Mouse (Mus musculus) gastrocnemius, adult 2 months (tissue): ENCODE results near the gene Inpp4b. TPM values are rescaled to one million over a fixed set of nuclear protein-coding genes. Genes with fewer than 3 reads are reported as not detected.

ENCODE experiments used
- DNase-seq: peaks from one replicate; pipeline ENCODE4 v3.0.0; 2022
- H3K27ac ChIP-seq: fragments of 200-600 bp; 2 replicates; pipeline ENCODE4 v1.8.1; 2022; ENCODE audit warnings: mild to moderate bottlenecking
- H3K4me3 ChIP-seq: fragments of 200-600 bp; 2 replicates; pipeline ENCODE4 v1.8.1; 2022; ENCODE audit warnings: mild to moderate bottlenecking, moderate library complexity
- CTCF ChIP-seq: fragments of 200-600 bp; IDR thresholded peaks from 2 replicates; pipeline ENCODE4 v1.8.1; 2022; ENCODE audit warnings: antibody characterized with exemption, mild to moderate bottlenecking, moderate library complexity
- intact Hi-C: fragments of 180-260 bp; cut with DNase I; formaldehyde crosslinking; loops from one replicate; pipeline ENCODE4 v1.15.1; 2025
- long read RNA-seq, 2 experiments: library from polyadenylated mRNA; stranded (forward); transcript quantifications; one replicate each; pipeline ENCODE4 v2.0.0; 2021
- total RNA-seq, 2 experiments: library from RNA; stranded (reverse); gene quantifications; 2 replicates each; pipeline ENCODE4 v1.2.3; 2021

The Inpp4b gene
- 10 to 100 TPM; 14.6 to 36.1 TPM for total RNA-seq
- long read RNA-seq, experiment 1, partial matches to known transcripts, result 5 of 13 reads
- long read RNA-seq, experiment 1, other reads (novel, unspliced or antisense), result 8 of 13 reads
- long read RNA-seq, experiment 2, partial matches to known transcripts, result 6 of 12 reads
- long read RNA-seq, experiment 2, other reads (novel, unspliced or antisense), result 6 of 12 reads

DNA sequence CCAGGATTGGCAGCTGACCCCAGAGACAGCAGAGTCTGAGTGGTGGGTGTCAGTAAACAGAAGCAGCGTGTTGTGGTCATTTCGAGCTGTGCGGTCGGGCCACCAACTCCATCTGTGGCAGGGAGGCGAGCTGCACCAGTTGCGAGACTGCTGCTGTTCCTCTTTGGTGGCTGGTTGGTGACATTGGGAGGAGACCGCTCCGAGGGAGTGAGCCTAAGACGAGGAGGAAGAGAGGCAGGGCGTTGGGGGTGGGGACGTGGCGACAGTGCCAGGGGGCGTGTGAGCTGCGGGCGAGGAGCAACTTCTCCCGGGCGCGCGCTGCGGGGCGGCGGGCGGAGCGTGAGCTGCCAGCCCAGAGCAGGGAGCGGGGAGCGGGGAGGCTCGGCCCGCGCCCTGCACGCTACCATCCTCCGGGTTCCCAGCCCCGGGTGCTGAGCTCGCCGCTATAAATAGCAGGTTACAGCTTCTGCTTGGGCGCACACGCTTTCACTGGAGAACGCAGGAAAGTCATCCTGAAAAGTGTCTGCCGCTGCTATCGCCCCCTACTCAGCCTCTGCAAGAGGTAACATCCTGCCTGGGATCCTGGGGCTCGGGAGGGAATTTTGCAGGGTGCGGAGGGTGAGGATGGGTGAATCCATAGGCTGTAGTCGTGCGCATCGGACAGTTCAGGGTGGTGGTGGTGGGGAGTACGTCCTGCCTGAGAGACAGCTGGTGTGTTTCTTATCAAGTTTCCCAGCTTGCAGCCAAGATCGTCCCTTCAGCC lies at the start of gene Inpp4b:
Gene Inpp4b, plus strand, starts transcription at position 321 of the 763 bp plus-strand sequence.
- intact Hi-C loops, result no loop called here
- Histone ChIP-seq H3K4me3 (peak within 1 kb of the TSS; percentile 77), H3K27ac (peak within 1 kb of the TSS; percentile 56)
- TF ChIP-seq CTCF, result no peak
- peak; percentile 68 for DNase-seq

DNA sequence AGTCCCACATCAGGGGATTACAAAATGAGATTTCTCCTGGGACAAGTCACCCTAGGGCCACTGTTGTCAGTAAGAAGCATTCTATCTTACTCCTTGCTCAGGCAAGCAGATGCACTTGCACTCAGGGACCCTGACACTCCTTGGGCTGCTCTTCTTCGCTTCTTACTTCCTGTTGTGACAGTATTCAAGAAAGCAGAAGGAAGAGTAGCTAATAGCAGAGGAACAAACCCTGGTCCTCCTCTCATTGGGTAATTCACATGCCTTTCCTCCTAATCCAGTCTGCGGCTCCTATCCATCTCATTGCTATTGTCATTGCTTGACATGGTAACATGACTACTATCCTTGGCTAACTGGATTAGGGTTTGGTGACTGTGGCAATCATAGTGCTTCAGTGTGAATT lies 7.1 kb upstream of the Inpp4b start:
- H3K4me3 ChIP-seq, result no peak overlapping the region
- intact Hi-C loops, result no loop called here
- no peak for TF ChIP-seq CTCF
- no peak overlapping the region for H3K27ac ChIP-seq
- DNase-seq, result no peak

DNA sequence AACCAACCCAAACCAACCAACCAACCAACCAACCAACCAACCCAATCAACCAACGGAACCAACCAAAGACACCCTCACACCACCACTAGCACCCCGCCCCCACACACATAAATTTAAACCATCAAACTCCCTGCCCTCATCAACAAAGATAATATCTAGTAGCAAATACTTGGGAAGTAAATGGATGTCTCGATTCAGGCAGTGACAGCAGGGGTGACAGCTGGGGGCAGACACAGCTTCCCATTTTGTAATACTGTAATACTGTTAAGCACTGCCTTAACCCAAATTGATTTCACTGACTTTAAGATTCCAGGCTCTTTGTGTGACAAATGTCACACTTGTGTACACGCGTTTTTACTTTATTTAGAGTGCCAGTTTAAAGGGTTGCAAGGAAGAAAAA lies 1.2 kb upstream of the Inpp4b start:
- TF ChIP-seq CTCF, result no peak
- peak overlapping the region; percentile 77; the same call in 1 of the 2 replicates for H3K4me3 ChIP-seq
- DNase-seq, result no peak
- no peak overlapping the region for H3K27ac ChIP-seq
- intact Hi-C loops, result no loop called here

DNA sequence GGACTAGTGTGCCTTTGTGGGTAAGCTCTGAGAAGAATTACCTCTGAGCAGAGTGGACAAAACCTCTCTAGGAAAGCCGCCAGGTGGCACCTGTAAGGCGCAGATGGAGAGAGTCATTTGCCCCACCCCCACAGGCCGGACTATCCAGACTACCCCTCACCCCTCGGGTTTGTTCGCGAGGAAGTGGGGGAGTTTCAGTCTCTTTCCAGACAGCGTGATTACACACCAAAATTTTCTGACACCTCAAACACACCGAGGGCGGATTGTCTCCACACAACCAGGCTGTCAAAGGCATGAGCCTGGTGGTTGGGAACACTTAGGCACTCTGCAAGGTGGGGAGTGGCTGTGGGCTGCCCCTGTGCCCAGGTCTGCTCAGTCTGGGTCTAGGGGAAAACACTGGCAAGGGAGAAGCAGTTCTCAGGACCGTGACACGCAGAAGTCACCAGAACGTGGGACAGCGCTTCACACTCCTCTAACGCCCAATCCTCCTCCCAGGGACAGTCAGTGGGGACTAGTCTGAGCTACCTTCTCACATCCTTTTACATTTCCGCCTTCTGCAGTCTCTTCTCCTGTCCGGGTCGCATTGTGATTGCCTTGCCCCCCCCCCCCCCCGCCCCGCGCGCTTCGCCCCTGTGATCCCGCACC lies 643 bp upstream of the Inpp4b start:
- intact Hi-C loops, result no loop called here
- DNase-seq, result peak; percentile 32
- Histone ChIP-seq H3K4me3 (peak overlapping the region; percentile 77), H3K27ac (no peak overlapping the region)
- peak; percentile 10; the same call in 1 of the 2 replicates for TF ChIP-seq CTCF

DNA sequence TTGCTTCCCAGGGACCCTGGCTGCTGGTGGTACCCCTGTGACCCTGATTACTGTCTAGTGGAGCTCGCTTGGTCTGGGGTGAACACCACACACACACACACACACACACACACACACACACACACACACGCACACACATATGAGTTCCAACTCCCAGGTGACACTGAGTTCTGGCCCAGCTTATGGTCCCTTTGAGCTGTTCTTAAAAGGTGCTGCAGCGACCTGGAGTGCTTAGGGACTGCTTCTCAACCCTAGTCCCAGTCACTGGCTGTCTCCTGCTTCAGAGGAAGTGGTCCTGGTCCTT lies 595 bp downstream of the Inpp4b start:
- TF ChIP-seq CTCF, result no peak
- Histone ChIP-seq H3K4me3 (peak overlapping the region; percentile 77), H3K27ac (no peak overlapping the region)
- intact Hi-C loops, result no loop called here
- DNase-seq, result peak; percentile 17

DNA sequence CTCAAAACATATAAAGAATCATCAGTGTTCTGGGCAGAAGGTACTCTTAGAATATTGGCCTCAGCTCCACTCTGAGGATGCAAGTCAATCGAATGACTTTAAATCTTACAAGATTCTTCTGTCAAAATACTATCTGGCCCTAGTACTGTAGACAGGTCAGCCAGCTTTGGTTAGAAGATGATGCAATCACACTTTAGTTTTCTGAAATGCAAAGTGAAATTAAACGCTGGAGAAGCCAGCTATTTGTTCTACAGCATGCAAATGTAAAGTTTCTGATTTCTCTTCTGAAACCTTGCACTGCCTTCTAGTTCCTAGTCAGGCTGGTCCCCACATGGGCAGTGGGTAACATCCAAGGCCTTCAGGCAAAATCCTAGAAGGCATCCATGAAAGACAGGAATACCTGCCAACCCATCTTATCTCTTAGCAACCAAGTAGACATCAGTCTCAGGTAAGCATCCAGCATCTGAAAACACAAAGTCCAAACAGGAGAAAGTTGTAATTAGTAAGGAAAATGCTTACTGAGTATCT lies 2.9 kb downstream of the Inpp4b start:
- TF ChIP-seq CTCF, result no peak
- intact Hi-C loops, result loop anchor here (5.0 kb wide), 2 partner anchors 682 to 1397 kb away; no protein-coding TSS in a partner anchor
- H3K4me3 ChIP-seq, result no peak overlapping the region

DNA sequence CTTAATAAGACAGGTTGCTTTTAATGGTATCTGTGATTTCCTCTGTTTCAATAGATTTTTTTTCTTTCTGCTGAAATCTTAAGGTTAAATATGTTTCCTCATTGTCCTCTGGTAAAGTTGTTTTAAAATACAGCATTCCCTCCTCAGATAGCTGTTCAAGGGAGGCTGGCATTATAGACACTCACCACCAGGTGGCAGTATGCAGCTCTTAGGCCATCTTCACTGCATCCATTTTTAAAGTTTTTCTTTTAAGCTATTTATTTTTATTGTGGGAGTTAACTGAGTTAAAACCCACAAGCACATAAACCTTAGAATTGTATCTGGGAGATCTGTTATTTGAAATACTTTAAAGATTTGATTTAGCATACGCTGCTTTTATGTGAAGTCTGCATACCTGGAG lies 7.1 kb downstream of the Inpp4b start:
- H3K27ac ChIP-seq, result no peak overlapping the region
- peak; percentile 25 for DNase-seq
- TF ChIP-seq CTCF, result peak; percentile 89
- no peak overlapping the region for H3K4me3 ChIP-seq
- intact Hi-C loops, result loop anchor here (1.0 to 5.0 kb wide), 3 partner anchors 457 to 1393 kb away; no protein-coding TSS in a partner anchor

More for the DNA sequence above, 2.9 kb downstream of the Inpp4b start:
- H3K27ac ChIP-seq, result no peak overlapping the region
- DNase-seq, result no peak

DNA sequence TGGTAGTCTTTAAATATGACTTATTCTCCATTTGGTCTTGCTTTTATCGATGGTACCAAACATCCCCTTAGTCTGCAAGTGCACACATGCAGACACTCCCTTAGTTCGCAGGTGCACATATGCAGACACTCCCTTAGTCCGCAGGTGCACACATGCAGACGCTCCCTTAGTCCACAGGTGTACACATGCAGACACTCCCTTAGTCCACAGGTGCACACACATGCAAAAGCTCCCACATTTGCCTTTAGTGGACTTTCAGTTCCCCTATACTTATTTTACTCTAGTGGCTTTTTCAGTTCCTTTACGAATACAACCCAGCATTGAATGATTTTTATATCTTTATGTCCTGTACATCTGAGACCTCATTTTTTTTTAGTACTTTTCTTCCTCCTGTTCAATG lies 11.1 kb downstream of the Inpp4b start:
- Histone ChIP-seq H3K27ac (no peak overlapping the region), H3K4me3 (no peak overlapping the region)
- TF ChIP-seq CTCF, result no peak
- no peak for DNase-seq
- intact Hi-C loops, result no loop called here

DNA sequence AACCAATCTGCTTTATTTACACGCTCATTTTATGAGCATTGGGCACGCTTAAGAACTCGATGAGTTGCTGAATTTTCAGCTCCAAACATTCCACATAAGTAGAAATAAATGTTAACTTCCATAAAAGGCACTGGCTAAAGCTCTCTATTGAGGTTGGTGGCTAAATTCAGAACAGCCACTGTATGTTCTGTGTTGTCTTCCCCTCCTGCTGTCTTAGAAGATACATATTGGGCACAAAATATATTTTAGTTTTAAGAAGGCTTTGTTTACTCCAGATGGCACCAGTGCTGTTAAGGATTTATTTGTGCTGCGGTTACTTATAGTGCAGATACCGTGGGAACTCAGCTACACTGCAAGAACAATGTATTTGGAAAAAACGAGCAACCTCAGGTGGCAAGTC lies 15.8 kb downstream of the Inpp4b start:
- DNase-seq, result no peak
- intact Hi-C loops, result no loop called here
- H3K4me3 ChIP-seq, result no peak overlapping the region
- no peak overlapping the region for H3K27ac ChIP-seq
- no peak for TF ChIP-seq CTCF

DNA sequence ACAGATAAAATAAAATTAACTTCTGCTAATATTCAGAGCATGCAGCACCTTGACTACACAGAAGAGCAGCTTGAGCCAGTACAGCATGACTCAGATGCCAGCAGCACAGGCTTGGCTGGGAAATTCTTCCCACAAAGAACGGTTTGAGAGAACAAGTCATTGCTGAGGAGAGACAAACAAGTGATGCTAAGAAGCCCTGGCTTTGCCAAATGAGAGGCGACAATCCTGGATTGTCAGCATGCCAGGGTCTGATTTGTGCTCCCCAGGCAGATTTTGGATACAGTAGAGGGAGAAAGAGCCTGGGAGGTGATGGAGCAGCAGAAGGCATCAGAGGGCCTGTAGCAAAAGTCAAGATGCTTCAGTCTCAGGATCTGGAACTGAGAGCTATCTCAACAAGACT lies 18.2 kb downstream of the Inpp4b start:
- intact Hi-C loops, result no loop called here
- Histone ChIP-seq H3K27ac (no peak overlapping the region), H3K4me3 (no peak overlapping the region)
- no peak for TF ChIP-seq CTCF
- no peak for DNase-seq

DNA sequence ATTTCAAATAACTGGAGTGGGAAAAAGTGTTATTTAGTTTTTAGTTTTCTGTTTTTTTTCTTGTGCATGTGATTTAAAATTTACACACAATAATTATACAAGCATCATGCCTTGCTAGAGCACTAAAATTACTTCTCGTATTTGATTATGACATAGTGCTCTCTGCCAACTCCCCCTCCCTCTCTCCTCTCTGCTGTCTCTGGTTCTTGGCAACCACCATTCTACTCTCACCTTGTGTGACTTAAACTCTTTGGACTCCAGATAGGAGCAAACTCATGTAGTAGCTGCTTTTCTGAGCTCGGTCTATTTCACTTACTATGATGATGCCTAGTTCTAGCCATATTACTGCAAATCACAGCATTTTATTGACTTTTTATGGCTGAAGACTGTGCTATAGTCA lies 18.8 kb downstream of the Inpp4b start:
- intact Hi-C loops, result no loop called here
- TF ChIP-seq CTCF, result no peak
- no peak overlapping the region for H3K27ac ChIP-seq
- no peak for DNase-seq
- no peak overlapping the region for H3K4me3 ChIP-seq

DNA sequence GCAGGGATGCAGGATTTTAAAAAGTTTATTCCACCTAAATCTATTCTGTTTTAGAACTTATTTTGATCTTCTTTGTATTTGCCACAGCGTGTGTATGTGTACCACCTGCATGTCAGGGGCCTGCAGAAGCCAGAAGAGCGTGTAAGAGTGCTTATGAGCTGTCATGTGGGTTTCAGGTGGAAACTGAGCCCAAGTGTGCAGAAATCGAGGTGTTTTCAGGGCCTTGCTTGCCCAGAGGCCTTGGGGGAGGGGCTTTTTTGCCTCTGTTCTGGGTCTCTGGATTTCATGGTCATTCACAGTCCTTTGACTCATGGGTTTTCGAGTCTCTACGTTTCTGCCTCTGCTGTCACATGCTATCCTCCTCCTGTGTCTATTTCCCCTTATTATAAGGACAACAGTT lies 28.3 kb downstream of the Inpp4b start:
- Histone ChIP-seq H3K27ac (no peak overlapping the region), H3K4me3 (no peak overlapping the region)
- DNase-seq, result no peak
- no peak for TF ChIP-seq CTCF
- intact Hi-C loops, result no loop called here

DNA sequence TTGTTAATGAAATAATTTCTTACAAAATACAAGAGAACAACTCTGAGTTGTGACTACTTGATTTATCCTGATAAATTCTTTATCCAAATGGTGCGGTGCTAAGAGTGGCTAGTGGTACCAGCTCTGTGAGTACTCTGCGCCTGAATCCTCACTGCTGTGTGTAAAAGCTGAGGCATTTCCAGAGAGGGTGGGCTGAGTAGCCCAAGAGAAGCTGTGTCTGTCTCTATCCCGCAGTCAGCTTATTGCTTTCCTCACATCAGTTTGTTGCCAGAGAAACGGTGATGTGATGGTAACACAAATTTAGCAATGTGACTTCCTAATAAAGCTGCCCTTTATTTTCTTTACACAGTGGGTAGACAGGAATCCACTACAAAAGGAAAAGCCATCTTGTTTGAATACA lies 29.5 kb downstream of the Inpp4b start:
- Histone ChIP-seq H3K4me3 (no peak overlapping the region), H3K27ac (no peak overlapping the region)
- no peak for TF ChIP-seq CTCF
- no peak for DNase-seq
- intact Hi-C loops, result no loop called here
